Mouse (Mus musculus): Measurements from ENCODE around the gene Tjap1. TPM values are rescaled to one million over a fixed set of nuclear protein-coding genes. Genes with fewer than 3 reads are reported as not detected.

Gene Tjap1
- total RNA-seq, 2 experiments from 2014 or later: 50.4 to 72.7 TPM

- no peak for DNase-seq
These were observed 314 bp upstream of the Tjap1 start for GRCm38 (mm10) chr17:46283140-46283539.

- no peak for DNase-seq
These were observed 4.6 kb downstream of the Tjap1 start for GRCm38 (mm10) chr17:46278011-46278765.

- DNase-seq: no peak
These were observed 5.2 kb downstream of the Tjap1 start for GRCm38 (mm10) chr17:46277586-46277985.

- no peak for DNase-seq
These were observed 7.3 kb downstream of the Tjap1 start for GRCm38 (mm10) chr17:46275506-46275905.

- no peak for DNase-seq
These were observed 7.8 kb downstream of the Tjap1 start for GRCm38 (mm10) chr17:46275034-46275433.

- DNase-seq: no peak
These were observed 8.4 kb downstream of the Tjap1 start for GRCm38 (mm10) chr17:46274465-46274864.

GRCm38 (mm10) chr17:46273803-46274236, 9.0 kb downstream of the Tjap1 start:
- DNase-seq: no peak

- DNase-seq: no peak
These were observed 10.2 kb downstream of the Tjap1 start for GRCm38 (mm10) chr17:46272675-46273074.

- no peak for DNase-seq
These were observed 10.8 kb downstream of the Tjap1 start for GRCm38 (mm10) chr17:46272058-46272457.

GRCm38 (mm10) chr17:46269771-46270534, 12.9 kb downstream of the Tjap1 start:
- no peak for DNase-seq

GRCm38 (mm10) chr17:46268026-46268720, 14.7 kb downstream of the Tjap1 start:
- DNase-seq: no peak

- DNase-seq: no peak
These were observed 15.3 kb downstream of the Tjap1 start for GRCm38 (mm10) chr17:46267511-46267910.

GRCm38 (mm10) chr17:46266986-46267385, 15.8 kb downstream of the Tjap1 start:
- DNase-seq: no peak

- DNase-seq: peak; percentile 87 to 89
These were observed 16.8 kb downstream of the Tjap1 start for GRCm38 (mm10) chr17:46265918-46266618.

- no peak for DNase-seq
These were observed 17.3 kb downstream of the Tjap1 start for GRCm38 (mm10) chr17:46265502-46265901.

- no peak for DNase-seq
These were observed 20.6 kb downstream of the Tjap1 start for GRCm38 (mm10) chr17:46262201-46262694.

- DNase-seq: no peak
These were observed 23.2 kb downstream of the Tjap1 start for GRCm38 (mm10) chr17:46259675-46260074.

GRCm38 (mm10) chr17:46258279-46259053, 24.4 kb downstream of the Tjap1 start:
- no peak for DNase-seq

GRCm38 (mm10) chr17:46255147-46255546, 27.7 kb downstream of the Tjap1 start:
- no peak for DNase-seq

GRCm38 (mm10) chr17:46254106-46254505, 28.7 kb downstream of the Tjap1 start:
- peak; percentile 56 to 57 for DNase-seq

- peak; percentile 93 to 94 for DNase-seq
These were observed 29.3 kb downstream of the Tjap1 start, which contains the start of gene Lrrc73 for GRCm38 (mm10) chr17:46253452-46254084. Gene Lrrc73 (plus strand): TSS chr17:46253531.

Data from layer of hippocampus, postnatal 36 days (tissue).